In the genomic region with DNA sequence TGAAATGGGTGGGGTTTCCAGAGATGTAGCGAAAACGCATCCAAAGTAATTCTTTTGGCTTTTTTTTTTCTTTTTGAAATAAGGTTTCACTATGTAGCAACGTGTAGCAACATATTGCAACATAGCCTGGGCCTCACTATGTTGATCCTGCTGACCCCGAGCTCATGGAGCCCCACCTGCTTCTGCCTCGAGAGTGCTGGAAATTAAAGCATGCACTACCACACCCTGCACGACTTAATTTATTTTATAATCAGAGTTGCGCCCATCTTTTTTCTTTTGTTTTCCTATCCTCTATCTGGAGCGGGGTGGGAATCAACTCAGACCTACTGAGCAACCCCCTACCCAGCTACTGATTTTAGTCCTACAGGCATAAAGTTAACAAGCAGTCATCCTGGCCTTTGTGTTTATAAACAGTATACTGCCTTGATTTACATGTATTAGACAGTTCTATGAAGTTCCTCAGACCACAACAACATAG, we compare ENCODE assay signal across 8 mouse cellular contexts. TPM values are rescaled to one million over a fixed set of nuclear protein-coding genes. Genes with fewer than 3 reads are reported as not detected.
DNase-seq lines count a peak whose midpoint lies in the region; ATAC-seq and TF ChIP-seq lines count a peak whose summit lies in the region.

No protein-coding gene starts in this region.

- 4% methylated on average over 8 of the region's 8 CpGs for WGBS in heart, embryonic 11.5 days (ENCODE audit: insufficient replicate concordance)
- WGBS in forebrain, embryonic 14.5 days: under 1% methylated on average over 8 of the region's 8 CpGs
- 3% methylated on average over 8 of the region's 8 CpGs for WGBS in liver, embryonic 16.5 days (ENCODE audit: insufficient replicate concordance)

- intact Hi-C loops in heart, postnatal 36 days (cut with DNase I): loop anchor here (5.0 kb wide), 1 partner anchor 42 kb away; no protein-coding TSS in a partner anchor

- H3K27ac ChIP-seq in heart, embryonic 11.5 days (ENCODE audit: low read depth, low read length): no peak overlapping the region
- no peak overlapping the region for H3K27ac ChIP-seq in forebrain, embryonic 14.5 days (ENCODE audit: low read depth, low read length)
- no peak overlapping the region for H3K27ac ChIP-seq in liver, embryonic 16.5 days (ENCODE audit: low read length)

- ATAC-seq in heart, embryonic 11.5 days (replicated peaks; ENCODE audit: insufficient number of reproducible peaks, low FRiP score, low TSS enrichment): peak; percentile 8; the same call in 1 of the 2 replicates
- peak; percentile 14 for ATAC-seq in forebrain, embryonic 14.5 days
- no peak for ATAC-seq in liver, embryonic 16.5 days (ENCODE audit: low read depth)

- H3K4me3 ChIP-seq in heart, embryonic 11.5 days (ENCODE audit: low read depth, low read length): peak overlapping the region; percentile 74
- peak overlapping the region; percentile 93 for H3K4me3 ChIP-seq in E14TG2a.4 (replicated peaks; ENCODE audit: low read length)
- H3K4me3 ChIP-seq in forebrain, embryonic 14.5 days (ENCODE audit: low read depth, low read length): peak overlapping the region; percentile 82
- H3K4me3 ChIP-seq in liver, embryonic 16.5 days (ENCODE audit: low read depth, low read length): peak overlapping the region; percentile 85

- TF ChIP-seq CTCF in E14TG2a.4 (conservative IDR thresholded peaks at IDR 0.05; ENCODE audit: low read length): no peak

- H3K4me1 ChIP-seq in heart, embryonic 11.5 days (ENCODE audit: control insufficient read depth, insufficient read depth, low read length): peaks cover 6% of the 10 kb centered on the region
- peaks cover 37% of the 10 kb centered on the region for H3K4me1 ChIP-seq in E14TG2a.4 (replicated peaks; ENCODE audit: low read depth, low read length)
- peaks cover 6% of the 10 kb centered on the region; the same call in 1 of the 2 replicates for H3K4me1 ChIP-seq in forebrain, embryonic 14.5 days (ENCODE audit: control insufficient read depth, insufficient read depth, low read length)
- peaks cover 12% of the 10 kb centered on the region for H3K4me1 ChIP-seq in liver, embryonic 16.5 days (ENCODE audit: control insufficient read depth, low read depth, low read length)

- H3K9ac ChIP-seq in heart, embryonic 11.5 days (ENCODE audit: low read depth, low read length): 0 out of 2 replicates have a peak overlapping the region, but pooled peaks have one; percentile 22
- no peak overlapping the region for H3K9ac ChIP-seq in forebrain, embryonic 14.5 days (ENCODE audit: low read length)
- H3K9ac ChIP-seq in liver, embryonic 16.5 days (ENCODE audit: low read depth, low read length): no peak overlapping the region

- no peaks in the 10 kb centered on the region for H3K27me3 ChIP-seq in heart, embryonic 11.5 days (ENCODE audit: control insufficient read depth, insufficient read depth, low read length)
- H3K27me3 ChIP-seq in E14TG2a.4 (ENCODE audit: insufficient read depth, low read length): no peaks in the 10 kb centered on the region
- no peaks in the 10 kb centered on the region for H3K27me3 ChIP-seq in forebrain, embryonic 14.5 days (replicated peaks; ENCODE audit: control insufficient read depth, insufficient read depth, low read length)
- no peaks in the 10 kb centered on the region for H3K27me3 ChIP-seq in liver, embryonic 16.5 days (ENCODE audit: control insufficient read depth, insufficient read depth, low read depth, low read length)

- DNase-seq in heart, postnatal 36 days: no peak
- no peak for DNase-seq in forebrain, embryonic 14.5 days (ENCODE audit: low spot score)
- no peak for DNase-seq in layer of hippocampus, adult 8-10 months (ENCODE audit: low spot score in 2 of 2)
- no peak for DNase-seq in MN1 (ENCODE audit: low spot score)
- no peak for DNase-seq in ovary, postnatal 36 days (ENCODE audit: low spot score)

- H3K9me3 ChIP-seq in heart, embryonic 11.5 days (replicated peaks; ENCODE audit: control insufficient read depth, low read length): no peaks in the 10 kb centered on the region
- H3K9me3 ChIP-seq in E14TG2a.4 (ENCODE audit: low read length): peaks cover 22% of the 10 kb centered on the region
- no peaks in the 10 kb centered on the region for H3K9me3 ChIP-seq in forebrain, embryonic 14.5 days (replicated peaks; ENCODE audit: control insufficient read depth, low read length)
- no peaks in the 10 kb centered on the region for H3K9me3 ChIP-seq in liver, embryonic 16.5 days (replicated peaks; ENCODE audit: control insufficient read depth, low read length)

- no peaks in the 10 kb centered on the region for H3K36me3 ChIP-seq in heart, embryonic 11.5 days (ENCODE audit: control insufficient read depth, insufficient read depth, low read length)
- H3K36me3 ChIP-seq in E14TG2a.4 (ENCODE audit: insufficient read depth, low read length): peaks cover 24% of the 10 kb centered on the region
- no peaks in the 10 kb centered on the region for H3K36me3 ChIP-seq in forebrain, embryonic 14.5 days (ENCODE audit: control insufficient read depth, insufficient read depth, low read length)
- H3K36me3 ChIP-seq in liver, embryonic 16.5 days (ENCODE audit: control insufficient read depth, insufficient read depth): no peaks in the 10 kb centered on the region

- peak overlapping the region; percentile 97 for H3K4me2 ChIP-seq in heart, embryonic 11.5 days
- peak overlapping the region; percentile 61 for H3K4me2 ChIP-seq in forebrain, embryonic 14.5 days (ENCODE audit: low read length)
- H3K4me2 ChIP-seq in liver, embryonic 16.5 days (ENCODE audit: low read depth, low read length): peak overlapping the region; percentile 81

RNA-seq across cellular contexts. Expression of a gene that starts 0.6 kb away (rescaled TPM):
- 8.9 and 9.7 TPM in 2 replicates for polyA plus RNA-seq in heart, embryonic 11.5 days (2014; fragmentation: Nextera tagmentation; extraction: Ambion mirVana)
- total RNA-seq in heart, postnatal 36 days (2021): 10 to 100 TPM; 25.3 to 29.9 TPM
- polyA plus RNA-seq in forebrain, embryonic 14.5 days (2014; fragmentation: Nextera tagmentation; extraction: Ambion mirVana): 25.2 and 34.5 TPM in 2 replicates
- 4.4 and 6.3 TPM in 2 replicates for polyA plus RNA-seq in liver, embryonic 16.5 days (2015; fragmentation: Nextera tagmentation; extraction: Ambion mirVana)
- total RNA-seq in layer of hippocampus, adult 8-10 months (2022): 100 to 1,000 TPM; 101 to 122 (median 113) TPM

RNA-seq across cellular contexts. Expression of a gene that starts 16.5 kb away (rescaled TPM):
- polyA plus RNA-seq in heart, embryonic 11.5 days (2014; fragmentation: Nextera tagmentation; extraction: Ambion mirVana): 52.9 and 53.5 TPM in 2 replicates
- 10 to 100 TPM in 1 of 2 experiments, 1 to 10 TPM in 1; 9.3 to 10.5 TPM for total RNA-seq in heart, postnatal 36 days (2021)
- polyA plus RNA-seq in forebrain, embryonic 14.5 days (2014; fragmentation: Nextera tagmentation; extraction: Ambion mirVana): 0.97 and 2.1 TPM in 2 replicates
- polyA plus RNA-seq in liver, embryonic 16.5 days (2015; fragmentation: Nextera tagmentation; extraction: Ambion mirVana): 4.1 and 4.9 TPM in 2 replicates
- 1 to 10 TPM; 2.8 to 5.0 (median 3.5) TPM for total RNA-seq in layer of hippocampus, adult 8-10 months (2022)

RNA-seq across cellular contexts. Expression of a gene that starts 24.4 kb away (rescaled TPM):
- not detected in 2 replicates for polyA plus RNA-seq in heart, embryonic 11.5 days (2014; fragmentation: Nextera tagmentation; extraction: Ambion mirVana)
- not detected for total RNA-seq in heart, postnatal 36 days (2021)
- not detected in 2 replicates for polyA plus RNA-seq in forebrain, embryonic 14.5 days (2014; fragmentation: Nextera tagmentation; extraction: Ambion mirVana)
- not detected in 2 replicates for polyA plus RNA-seq in liver, embryonic 16.5 days (2015; fragmentation: Nextera tagmentation; extraction: Ambion mirVana)
- not detected for total RNA-seq in layer of hippocampus, adult 8-10 months (2022)

RNA-seq across cellular contexts. Expression of a gene that starts 24.5 kb away (rescaled TPM):
- 1.1 and 1.4 TPM in 2 replicates for polyA plus RNA-seq in heart, embryonic 11.5 days (2014; fragmentation: Nextera tagmentation; extraction: Ambion mirVana)
- 1 to 10 TPM; 1.2 to 1.6 TPM for total RNA-seq in heart, postnatal 36 days (2021)
- polyA plus RNA-seq in forebrain, embryonic 14.5 days (2014; fragmentation: Nextera tagmentation; extraction: Ambion mirVana): 3.2 and 3.8 TPM in 2 replicates
- polyA plus RNA-seq in liver, embryonic 16.5 days (2015; fragmentation: Nextera tagmentation; extraction: Ambion mirVana): 0.04 and 0.08 TPM in 2 replicates
- 10 to 100 TPM; 22.6 to 30.6 (median 26.6) TPM for total RNA-seq in layer of hippocampus, adult 8-10 months (2022)

RNA-seq across cellular contexts. Expression of a gene that starts 35.0 kb away (rescaled TPM):
- 128 TPM in 2 replicates for polyA plus RNA-seq in heart, embryonic 11.5 days (2014; fragmentation: Nextera tagmentation; extraction: Ambion mirVana)
- 10 to 100 TPM; 43.5 to 45.6 TPM for total RNA-seq in heart, postnatal 36 days (2021)
- 153 and 179 TPM in 2 replicates for polyA plus RNA-seq in forebrain, embryonic 14.5 days (2014; fragmentation: Nextera tagmentation; extraction: Ambion mirVana)
- polyA plus RNA-seq in liver, embryonic 16.5 days (2015; fragmentation: Nextera tagmentation; extraction: Ambion mirVana): 44.5 and 48.3 TPM in 2 replicates
- 10 to 100 TPM; 86.8 to 99.4 (median 88.9) TPM for total RNA-seq in layer of hippocampus, adult 8-10 months (2022)
